Mouse (Mus musculus): ENCODE results near the gene Trpm3. TPM values are rescaled to one million over a fixed set of nuclear protein-coding genes. Genes with fewer than 3 reads are reported as not detected.

The Trpm3 gene
- total RNA-seq, 2 experiments from 2014 or later, result 3.5 to 5.3 TPM

- peak in 1 of 2 experiments; percentile 20 for DNase-seq (ENCODE audit: low spot score in 2 of 2)
Observed at GRCm38 (mm10) chr19:22631316-22631715, 492.5 kb downstream of the Trpm3 start.

- no peak for DNase-seq (ENCODE audit: low spot score in 2 of 2)
Observed at GRCm38 (mm10) chr19:22635635-22636034, 496.8 kb downstream of the Trpm3 start.

GRCm38 (mm10) chr19:22637786-22638185 lies 498.9 kb downstream of the Trpm3 start:
- no peak for DNase-seq (ENCODE audit: low spot score in 2 of 2)

GRCm38 (mm10) chr19:22638394-22638954 lies 499.6 kb downstream of the Trpm3 start:
- no peak for DNase-seq (ENCODE audit: low spot score in 2 of 2)

GRCm38 (mm10) chr19:22642124-22642523 lies 503.3 kb downstream of the Trpm3 start:
- DNase-seq (ENCODE audit: low spot score in 2 of 2), result no peak

- DNase-seq (ENCODE audit: low spot score in 2 of 2), result no peak
Observed at GRCm38 (mm10) chr19:22656466-22657215, 517.8 kb downstream of the Trpm3 start.

GRCm38 (mm10) chr19:22657251-22657650 lies 518.4 kb downstream of the Trpm3 start:
- no peak for DNase-seq (ENCODE audit: low spot score in 2 of 2)

GRCm38 (mm10) chr19:22665401-22665800 lies 526.6 kb downstream of the Trpm3 start:
- no peak for DNase-seq (ENCODE audit: low spot score in 2 of 2)

- no peak for DNase-seq (ENCODE audit: low spot score in 2 of 2)
Observed at GRCm38 (mm10) chr19:22670222-22670621, 531.4 kb downstream of the Trpm3 start.

GRCm38 (mm10) chr19:22672892-22673291 lies 534.0 kb downstream of the Trpm3 start:
- no peak for DNase-seq (ENCODE audit: low spot score in 2 of 2)

- no peak for DNase-seq (ENCODE audit: low spot score in 2 of 2)
Observed at GRCm38 (mm10) chr19:22676206-22676605, 537.4 kb downstream of the Trpm3 start.

- DNase-seq (ENCODE audit: low spot score in 2 of 2), result no peak
Observed at GRCm38 (mm10) chr19:22682238-22682637, 543.4 kb downstream of the Trpm3 start.

- no peak for DNase-seq (ENCODE audit: low spot score in 2 of 2)
Observed at GRCm38 (mm10) chr19:22691995-22692394, 553.1 kb downstream of the Trpm3 start.

- peak; percentile 12 to 16 for DNase-seq (ENCODE audit: low spot score in 2 of 2)
Observed at GRCm38 (mm10) chr19:22692553-22692952, 553.7 kb downstream of the Trpm3 start.

- no peak for DNase-seq (ENCODE audit: low spot score in 2 of 2)
Observed at GRCm38 (mm10) chr19:22692956-22693355, 554.1 kb downstream of the Trpm3 start.

- no peak for DNase-seq (ENCODE audit: low spot score in 2 of 2)
Observed at GRCm38 (mm10) chr19:22695423-22695822, 556.6 kb downstream of the Trpm3 start.

GRCm38 (mm10) chr19:22698737-22699136 lies 559.9 kb downstream of the Trpm3 start:
- no peak for DNase-seq (ENCODE audit: low spot score in 2 of 2)

- no peak for DNase-seq (ENCODE audit: low spot score in 2 of 2)
Observed at GRCm38 (mm10) chr19:22700871-22701651, 562.2 kb downstream of the Trpm3 start.

GRCm38 (mm10) chr19:22703876-22704275 lies 565.0 kb downstream of the Trpm3 start:
- no peak for DNase-seq (ENCODE audit: low spot score in 2 of 2)

- DNase-seq (ENCODE audit: low spot score in 2 of 2), result no peak
Observed at GRCm38 (mm10) chr19:22705414-22705813, 566.6 kb downstream of the Trpm3 start.

- no peak for DNase-seq (ENCODE audit: low spot score in 2 of 2)
Observed at GRCm38 (mm10) chr19:22719027-22719426, 580.2 kb downstream of the Trpm3 start.

GRCm38 (mm10) chr19:22729846-22730245 lies 591.0 kb downstream of the Trpm3 start:
- no peak for DNase-seq (ENCODE audit: low spot score in 2 of 2)

Data from gastrocnemius, postnatal 4 days (tissue).